Mouse (Mus musculus) MN1 (cell line): Measurements from ENCODE around the gene Setd5.

Experiments used
- DNase-seq: peaks from one replicate; pipeline ENCODE4 v3.0.0-alpha.2; 2016; ENCODE audit warnings: low spot score

Gene Setd5

DNA sequence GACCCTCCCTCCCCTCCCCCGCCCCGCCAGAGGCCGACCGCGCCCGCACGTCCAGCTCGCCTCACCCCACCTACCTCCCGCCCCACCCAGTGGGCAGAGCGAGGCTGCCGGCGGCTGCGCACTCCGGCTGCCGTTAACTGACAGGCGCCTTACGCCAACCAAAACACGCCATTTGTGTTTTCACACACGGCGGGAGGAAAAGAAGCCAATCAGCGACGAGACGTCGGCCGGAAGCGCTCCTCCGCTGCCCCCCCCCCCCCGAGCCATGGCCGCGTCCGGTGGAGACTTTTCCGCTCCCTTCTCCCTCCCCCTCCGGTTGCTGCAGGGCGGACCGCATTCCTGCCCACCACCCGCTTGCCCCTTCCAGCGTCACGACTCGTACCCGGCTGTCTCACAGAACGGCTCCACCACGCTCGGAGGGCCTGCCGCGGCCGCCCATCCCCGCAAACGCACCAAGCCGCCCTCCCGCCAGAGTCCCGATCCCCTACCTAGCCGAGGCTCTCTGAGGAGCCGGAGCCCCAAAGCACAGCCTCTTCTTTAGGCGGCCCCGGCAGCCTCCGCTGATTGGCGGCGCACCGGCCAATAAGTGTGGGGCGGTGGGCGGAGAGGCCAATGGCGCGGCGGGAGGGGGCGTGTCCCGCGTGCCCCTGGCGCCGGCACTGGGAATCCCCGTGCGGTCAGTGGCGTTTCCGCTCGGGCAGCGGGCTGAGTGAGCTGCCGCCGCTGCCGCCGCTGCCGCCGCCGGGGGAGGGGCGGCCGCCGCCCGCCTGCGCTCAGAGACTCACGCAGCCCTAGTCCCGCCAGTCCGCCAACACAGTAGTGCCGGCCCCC, at the start of gene Setd5:
TSS of gene Setd5 (plus strand) at position 680 of the 831 bp plus-strand sequence.
- peak; percentile 97 for DNase-seq

GRCm38 (mm10) chr6:113027446-113027845, 49.7 kb upstream of the Setd5 start:
- no peak for DNase-seq

DNA sequence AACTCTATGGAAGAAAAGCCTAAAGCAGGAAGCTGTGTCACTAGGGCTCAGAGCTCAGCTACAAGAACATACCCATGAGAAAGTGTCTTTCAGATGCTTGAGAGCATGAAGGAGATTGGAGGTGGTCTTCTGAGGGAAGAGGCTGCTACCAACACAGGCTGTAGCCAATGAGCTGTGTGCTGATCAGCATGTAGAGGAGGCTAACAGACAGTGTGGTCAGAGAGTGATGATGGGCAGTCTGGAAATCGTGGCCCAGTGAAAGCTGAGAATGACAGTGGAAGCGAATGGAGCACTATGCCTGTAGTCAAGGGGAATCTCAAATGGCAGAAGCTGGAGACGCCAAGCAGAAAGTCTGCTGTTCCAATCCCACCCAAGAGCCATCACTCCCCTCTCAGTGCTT, 48.2 kb upstream of the Setd5 start:
- no peak for DNase-seq

- DNase-seq, result no peak
Measured at GRCm38 (mm10) chr6:113030553-113030952, 46.6 kb upstream of the Setd5 start.

GRCm38 (mm10) chr6:113030970-113031660, 46.0 kb upstream of the Setd5 start:
- DNase-seq, result no peak

GRCm38 (mm10) chr6:113032121-113032520, 45.0 kb upstream of the Setd5 start:
- DNase-seq, result no peak

DNA sequence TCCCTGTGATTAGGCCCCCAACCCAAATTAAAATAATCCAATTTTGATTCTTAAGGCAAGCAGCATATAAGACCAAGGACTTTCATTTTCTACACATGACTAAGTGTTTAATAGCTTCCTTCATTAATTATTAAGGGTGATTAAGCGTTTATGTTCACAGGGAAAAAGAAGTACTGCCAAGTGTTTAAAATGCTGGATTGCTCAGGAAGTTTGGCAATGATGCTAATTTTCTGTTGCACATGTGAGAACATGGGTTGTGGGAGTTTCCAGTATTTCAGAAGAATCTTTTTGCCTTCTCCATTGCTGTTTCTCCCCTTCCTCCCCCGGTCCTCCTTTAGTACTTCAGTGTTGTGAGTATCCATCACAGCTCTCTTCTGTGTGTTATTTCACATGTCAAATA, 44.0 kb upstream of the Setd5 start:
- DNase-seq, result no peak

GRCm38 (mm10) chr6:113034466-113034865, 42.7 kb upstream of the Setd5 start:
- no peak for DNase-seq

DNA sequence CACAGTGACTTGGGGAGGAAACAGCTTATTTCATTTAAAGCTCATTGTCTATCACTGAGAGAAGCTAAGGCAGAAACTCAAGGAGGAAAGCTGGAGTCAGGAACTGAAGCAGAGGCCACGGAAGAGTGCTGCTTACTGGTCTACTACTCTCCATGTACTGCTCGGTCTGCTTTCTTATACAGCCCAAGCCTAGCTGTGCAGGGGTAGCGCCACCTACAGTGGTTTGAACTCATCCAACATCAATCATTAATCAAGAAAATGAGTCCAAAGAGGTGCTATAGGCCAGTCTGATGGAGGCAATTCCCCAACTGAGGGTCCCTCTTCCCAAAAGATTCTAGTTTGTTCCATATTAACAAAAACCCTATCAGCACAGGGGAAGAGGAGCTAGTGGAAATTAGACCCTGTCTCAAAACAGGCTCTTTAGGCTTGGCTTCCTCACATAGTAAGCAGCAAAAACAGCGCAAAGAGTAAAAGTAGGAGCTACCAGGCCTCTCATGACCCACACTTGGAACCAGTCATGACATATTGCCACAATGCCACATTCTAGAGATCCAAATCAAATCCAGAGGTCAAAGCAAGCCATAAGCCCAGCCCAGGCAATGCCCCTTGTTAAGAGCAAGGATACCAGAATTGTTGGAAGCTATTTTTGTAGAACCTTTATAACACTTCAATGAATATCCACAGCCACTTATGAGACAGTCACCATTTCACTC, 40.5 kb upstream of the Setd5 start:
- no peak for DNase-seq

GRCm38 (mm10) chr6:113037946-113038734, 39.0 kb upstream of the Setd5 start:
- peak; percentile 65 for DNase-seq

GRCm38 (mm10) chr6:113038735-113039058, 38.5 kb upstream of the Setd5 start:
- DNase-seq, result no peak

- no peak for DNase-seq
Measured at GRCm38 (mm10) chr6:113040319-113040718, 36.8 kb upstream of the Setd5 start.

DNA sequence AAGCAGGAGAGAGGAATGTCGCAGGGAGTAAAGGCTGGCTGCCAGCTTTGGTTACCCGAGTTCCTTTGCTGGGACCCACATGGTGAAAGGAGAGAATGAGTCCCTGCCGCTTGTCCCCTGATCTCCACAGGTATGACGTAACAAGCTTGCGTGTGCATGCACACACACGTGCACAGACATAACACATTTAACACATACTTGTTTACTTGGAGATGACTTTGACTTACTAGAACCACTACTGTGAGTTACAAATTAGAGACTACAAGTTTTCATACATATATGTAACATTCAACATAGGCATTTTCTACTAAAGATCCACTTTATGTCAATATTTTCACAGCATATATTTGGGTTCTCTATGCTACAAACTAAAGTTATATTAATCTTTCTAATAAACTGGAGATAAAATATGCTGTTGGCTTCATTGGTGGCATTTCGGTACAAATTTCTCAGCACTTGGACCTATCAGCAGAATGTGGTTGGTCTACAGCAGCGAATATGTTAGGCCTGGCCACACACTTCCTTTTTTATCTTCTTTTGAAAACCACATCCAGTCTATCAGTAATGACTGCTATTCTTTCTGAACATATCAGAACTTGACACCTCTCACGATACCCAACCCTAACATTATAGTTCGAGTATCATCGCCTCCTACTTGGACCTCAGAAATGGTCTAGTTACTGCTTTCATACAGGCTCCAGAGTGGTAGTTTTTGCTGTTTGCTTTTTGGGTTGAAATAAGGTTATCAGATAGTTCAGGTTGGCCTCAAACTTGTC, 35.8 kb upstream of the Setd5 start:
- DNase-seq, result no peak

GRCm38 (mm10) chr6:113045575-113045974, 31.6 kb upstream of the Setd5 start:
- DNase-seq, result peak; percentile 14

GRCm38 (mm10) chr6:113046041-113046975, 30.9 kb upstream of the Setd5 start, which contains the start of gene Thumpd3:
Thumpd3 (plus strand) TSS chr6:113046225.
- peak; percentile 98 for DNase-seq

GRCm38 (mm10) chr6:113047016-113047746, 30.0 kb upstream of the Setd5 start:
- peak; percentile 22 for DNase-seq

GRCm38 (mm10) chr6:113048371-113048770, 28.8 kb upstream of the Setd5 start:
- no peak for DNase-seq

- no peak for DNase-seq
Measured at GRCm38 (mm10) chr6:113049159-113049558, 28.0 kb upstream of the Setd5 start.

- no peak for DNase-seq
Measured at GRCm38 (mm10) chr6:113052972-113053371, 24.2 kb upstream of the Setd5 start.
